Mouse (Mus musculus) stomach, postnatal 0 days (tissue): ENCODE data around the gene Wipi1.
"Not testable (repeated sequence)": the region's sequence is repeated elsewhere in the genome, so short reads cannot be mapped to it uniquely, and the experiment has no call there.

Experiments used
- CTCF ChIP-seq: IDR thresholded peaks from 2 replicates; pipeline ENCODE4 v1.5.1; 2016; ENCODE audit warnings: antibody characterized with exemption, low read depth, mild to moderate bottlenecking, moderate library complexity
- EP300 ChIP-seq: optimal IDR thresholded peaks from 2 replicates; pipeline ENCODE3; 2016; ENCODE audit warnings: antibody characterized with exemption

- TF ChIP-seq CTCF, result peak; percentile 79
- not testable (repeated sequence) for TF ChIP-seq EP300
These were observed 7.3 kb upstream of the Wipi1 start for GRCm38 (mm10) chr11:109619055-109619454.
